Mouse (Mus musculus): ENCODE data around the gene Wwox. TPM values are rescaled to one million over a fixed set of nuclear protein-coding genes. Genes with fewer than 3 reads are reported as not detected.

Gene Wwox
- polyA plus RNA-seq, 1 experiment, result 4.7 TPM

GRCm38 (mm10) chr8:115375361-115376047 lies 936.0 kb downstream of the Wwox start:
- H3K27me3 ChIP-seq (replicated peaks), result no peaks in the 10 kb centered on the region
- TF ChIP-seq GATA1 (IDR thresholded peaks at IDR 0.05; ENCODE audit: borderline replicate concordance, low read length), result no peak
- no peak for TF ChIP-seq FLI1 (IDR thresholded peaks at IDR 0.05; ENCODE audit: low read length)
- H3K9me3 ChIP-seq, result peaks cover 14% of the 10 kb centered on the region; the same call in 1 of the 2 replicates
- H3K4me1 ChIP-seq, result no peaks in the 10 kb centered on the region
- H3K36me3 ChIP-seq (replicated peaks; ENCODE audit: low read length), result no peaks in the 10 kb centered on the region
- no peak overlapping the region for H3K4me3 ChIP-seq (replicated peaks)

DNA sequence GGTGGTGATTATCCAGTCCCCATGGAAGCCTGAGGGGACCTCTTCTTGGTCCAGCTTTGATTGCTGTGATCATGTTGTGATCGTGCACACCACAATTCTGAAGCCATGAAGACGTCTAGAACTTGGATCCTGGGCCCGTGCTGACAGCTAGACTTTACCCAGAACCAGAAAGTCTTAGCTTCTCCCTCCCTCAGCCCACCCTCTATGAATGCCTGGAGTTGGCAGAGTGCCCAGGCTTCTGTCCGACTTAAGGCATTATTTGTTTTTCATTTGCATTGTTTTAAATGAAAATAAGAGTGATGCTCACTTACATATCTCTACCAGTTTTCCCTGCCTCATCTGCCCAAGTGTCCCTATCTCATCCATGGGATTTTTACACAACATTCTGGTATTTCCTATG lies 937.9 kb downstream of the Wwox start:
- no peak overlapping the region for H3K4me3 ChIP-seq (replicated peaks)
- TF ChIP-seq FLI1 (IDR thresholded peaks at IDR 0.05; ENCODE audit: low read length) (no peak), GATA1 (IDR thresholded peaks at IDR 0.05; ENCODE audit: borderline replicate concordance, low read length) (no peak)
- H3K9me3 ChIP-seq, result peaks cover 10% of the 10 kb centered on the region; the same call in 1 of the 2 replicates
- no peaks in the 10 kb centered on the region for H3K36me3 ChIP-seq (replicated peaks; ENCODE audit: low read length)
- H3K27me3 ChIP-seq (replicated peaks), result no peaks in the 10 kb centered on the region
- no peaks in the 10 kb centered on the region for H3K4me1 ChIP-seq

DNA sequence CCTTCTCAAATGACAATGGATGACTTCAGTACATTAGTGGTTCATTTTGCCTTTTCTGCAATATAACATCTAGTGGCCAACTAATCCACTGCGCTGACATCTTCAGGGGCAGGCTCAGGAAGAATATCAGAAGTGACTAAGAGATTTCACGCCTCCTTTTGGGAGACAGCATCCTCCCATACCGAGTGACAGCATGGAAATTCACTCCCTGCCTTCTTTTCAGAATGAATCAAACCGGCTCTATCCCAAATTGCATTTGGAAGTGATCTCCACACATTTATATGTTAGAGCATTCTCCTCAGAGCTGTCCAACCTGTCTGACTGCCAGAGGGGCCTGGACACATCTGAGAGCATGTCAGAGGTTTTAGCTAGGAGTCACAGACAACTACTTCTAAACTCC lies 940.6 kb downstream of the Wwox start:
- TF ChIP-seq FLI1 (IDR thresholded peaks at IDR 0.05; ENCODE audit: low read length) (no peak), GATA1 (IDR thresholded peaks at IDR 0.05; ENCODE audit: borderline replicate concordance, low read length) (no peak)
- H3K4me1 ChIP-seq, result no peaks in the 10 kb centered on the region
- H3K4me3 ChIP-seq (replicated peaks), result no peak overlapping the region
- peaks cover 10% of the 10 kb centered on the region; the same call in 1 of the 2 replicates for H3K9me3 ChIP-seq
- H3K36me3 ChIP-seq (replicated peaks; ENCODE audit: low read length), result no peaks in the 10 kb centered on the region
- H3K27me3 ChIP-seq (replicated peaks), result no peaks in the 10 kb centered on the region

GRCm38 (mm10) chr8:115390921-115391504 lies 951.6 kb downstream of the Wwox start:
- H3K4me3 ChIP-seq (replicated peaks), result no peak overlapping the region
- H3K36me3 ChIP-seq (replicated peaks; ENCODE audit: low read length), result no peaks in the 10 kb centered on the region
- no peak for TF ChIP-seq GATA1 (IDR thresholded peaks at IDR 0.05; ENCODE audit: borderline replicate concordance, low read length)
- TF ChIP-seq FLI1 (IDR thresholded peaks at IDR 0.05; ENCODE audit: low read length), result no peak
- no peaks in the 10 kb centered on the region for H3K27me3 ChIP-seq (replicated peaks)
- peaks cover 16% of the 10 kb centered on the region for H3K9me3 ChIP-seq
- no peaks in the 10 kb centered on the region for H3K4me1 ChIP-seq

GRCm38 (mm10) chr8:115395840-115396239 lies 956.4 kb downstream of the Wwox start:
- Histone ChIP-seq H3K4me1 (no peaks in the 10 kb centered on the region), H3K27me3 (replicated peaks) (no peaks in the 10 kb centered on the region), H3K36me3 (replicated peaks; ENCODE audit: low read length) (no peaks in the 10 kb centered on the region), H3K4me3 (replicated peaks) (no peak overlapping the region), H3K9me3 (peaks cover 12% of the 10 kb centered on the region)
- TF ChIP-seq FLI1 (IDR thresholded peaks at IDR 0.05; ENCODE audit: low read length), result no peak
- TF ChIP-seq GATA1 (IDR thresholded peaks at IDR 0.05; ENCODE audit: borderline replicate concordance, low read length), result no peak

DNA sequence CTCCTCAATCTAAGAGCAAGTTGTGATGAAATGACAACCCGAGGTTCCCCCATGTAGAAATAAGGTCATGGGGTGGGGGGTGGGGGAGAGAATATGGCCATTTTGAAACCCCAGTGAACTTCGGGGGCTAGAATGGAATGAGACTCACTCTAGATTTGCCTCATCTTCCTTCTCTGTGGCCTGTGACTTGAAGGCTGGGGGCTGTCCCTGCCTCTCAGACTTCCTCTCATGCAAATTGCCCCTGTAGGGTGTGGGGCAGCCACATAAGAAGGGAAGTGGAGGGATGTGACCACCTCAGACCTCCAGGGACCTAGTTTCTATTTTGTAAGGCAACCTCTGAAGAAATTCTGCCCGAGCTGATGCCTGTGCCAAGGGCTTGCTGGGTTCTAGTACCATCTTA lies 958.5 kb downstream of the Wwox start:
- H3K4me1 ChIP-seq, result no peaks in the 10 kb centered on the region
- TF ChIP-seq FLI1 (IDR thresholded peaks at IDR 0.05; ENCODE audit: low read length) (no peak), GATA1 (IDR thresholded peaks at IDR 0.05; ENCODE audit: borderline replicate concordance, low read length) (no peak)
- H3K27me3 ChIP-seq (replicated peaks), result no peaks in the 10 kb centered on the region
- no peaks in the 10 kb centered on the region for H3K36me3 ChIP-seq (replicated peaks; ENCODE audit: low read length)
- peaks cover 12% of the 10 kb centered on the region for H3K9me3 ChIP-seq
- no peak overlapping the region for H3K4me3 ChIP-seq (replicated peaks)

- H3K9me3 ChIP-seq, result peaks cover 12% of the 10 kb centered on the region
- TF ChIP-seq FLI1 (IDR thresholded peaks at IDR 0.05; ENCODE audit: low read length), result no peak
- TF ChIP-seq GATA1 (IDR thresholded peaks at IDR 0.05; ENCODE audit: borderline replicate concordance, low read length), result no peak
- H3K4me3 ChIP-seq (replicated peaks), result peak overlapping the region; percentile 0
- H3K36me3 ChIP-seq (replicated peaks; ENCODE audit: low read length), result no peaks in the 10 kb centered on the region
- no peaks in the 10 kb centered on the region for H3K4me1 ChIP-seq
- no peaks in the 10 kb centered on the region for H3K27me3 ChIP-seq (replicated peaks)
These were observed 960.7 kb downstream of the Wwox start for GRCm38 (mm10) chr8:115400013-115400720.

Other genes starting within 250 kb of the Wwox start
- gene Vat1l, start 234.0 kb upstream of the Wwox start, polyA plus RNA-seq (2012; ENCODE audit: insufficient read depth, low replicate concordance), result 2.3 and 6.6 TPM in 2 replicates
- not detected in 2 replicates for gene Clec3a, start 21.6 kb upstream of the Wwox start, polyA plus RNA-seq (2012; ENCODE audit: insufficient read depth, low replicate concordance)

Measured in megakaryocyte, embryonic 14.5 days (primary cell).